Mouse (Mus musculus) midbrain, embryonic 12.5 days (tissue): ENCODE results near the gene Olfr1419. TPM values are rescaled to one million over a fixed set of nuclear protein-coding genes. Genes with fewer than 3 reads are reported as not detected.

ENCODE experiments used
- ATAC-seq: fragments of 200-750 bp; cut with Nextera tagmentation; 2 replicates; pipeline ENCODE4 v1.8.0; 2017; ENCODE audit warnings: low read depth, moderate TSS enrichment, moderate library complexity; ENCODE audit not compliant: low FRiP score
- H3K27ac ChIP-seq: fragments of 300-500 bp; sonication (generic); replicated peaks from 2 replicates; pipeline ENCODE4 v1.5.1; 2016; ENCODE audit warnings: mild to moderate bottlenecking
- H3K27me3 ChIP-seq: fragments of 300-500 bp; sonication (generic); 2 replicates; pipeline ENCODE4 v1.6.1; 2016; ENCODE audit warnings: mild to moderate bottlenecking
- H3K36me3 ChIP-seq: fragments of 300-500 bp; sonication (generic); 2 replicates; pipeline ENCODE4 v1.6.1; 2016
- H3K4me1 ChIP-seq: fragments of 300-500 bp; sonication (generic); 2 replicates; pipeline ENCODE4 v1.6.1; 2016
- H3K4me2 ChIP-seq: fragments of 300-500 bp; sonication (generic); replicated peaks from 2 replicates; pipeline ENCODE4 v1.6.1; 2016; ENCODE audit warnings: mild to moderate bottlenecking, moderate library complexity
- H3K4me3 ChIP-seq: fragments of 300-500 bp; sonication (generic); 2 replicates; pipeline ENCODE4 v1.5.1; 2016; ENCODE audit warnings: mild to moderate bottlenecking
- H3K9ac ChIP-seq: fragments of 300-500 bp; sonication (generic); replicated peaks from 2 replicates; pipeline ENCODE4 v1.6.1; 2016; ENCODE audit warnings: mild to moderate bottlenecking, moderate library complexity
- H3K9me3 ChIP-seq: fragments of 300-500 bp; sonication (generic); 2 replicates; pipeline ENCODE4 v1.6.1; 2016; ENCODE audit warnings: mild to moderate bottlenecking
- WGBS: fragments of 180-500 bp; shearing (Covaris S2); methylation state at CpG from one replicate; pipeline ENCODE4 v1.1.7; 2016; 5-methylcytosine and 5-hydroxymethylcytosine counted together
- microRNA-seq: library from miRNA; unstranded; fragments of <30 nt; microRNA quantifications from one replicate; pipeline ENCODE4, GENCODE M21; 2017
- polyA plus RNA-seq: library from polyadenylated mRNA; unstranded; fragments of >200 nt; fragmentation: Nextera tagmentation; extraction: Ambion mirVana; gene quantifications from 2 replicates; pipeline ENCODE4 v1.2.1, GENCODE M21; 2016

Olfr1419 gene
- polyA plus RNA-seq, 1 experiment from 2014 or later: not detected

- Histone ChIP-seq H3K27ac (no peak overlapping the region), H3K9me3 (no peaks in the 10 kb centered on the region), H3K27me3 (no peaks in the 10 kb centered on the region), H3K4me1 (no peaks in the 10 kb centered on the region), H3K4me3 (no peak overlapping the region), H3K4me2 (no peak overlapping the region), H3K9ac (no peak overlapping the region), H3K36me3 (no peaks in the 10 kb centered on the region)
- no peak for ATAC-seq
- WGBS: 78% methylated on average over 6 of the region's 6 CpGs
These were observed 18.4 kb downstream of the Olfr1419 start for GRCm38 (mm10) chr19:11856506-11856905.

DNA sequence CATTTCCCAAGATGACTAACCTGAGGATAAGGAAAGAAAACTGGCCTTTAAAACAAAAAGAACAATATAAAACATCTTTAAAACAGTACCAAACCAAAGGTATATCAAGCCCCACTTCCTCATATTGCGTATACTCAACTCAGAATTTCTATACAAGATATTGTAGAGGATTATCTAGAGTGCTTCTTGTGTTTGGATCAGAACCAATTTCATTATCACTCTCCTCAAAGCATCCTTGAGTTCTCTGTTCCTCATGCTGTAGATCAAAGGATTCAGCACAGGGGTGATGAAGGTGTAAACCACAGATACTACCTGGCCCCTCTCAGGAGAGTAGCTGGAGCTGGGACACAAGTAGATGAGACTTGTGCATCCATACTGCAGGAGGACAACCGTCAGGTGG is 20.1 kb downstream of the Olfr1419 start:
- 81% methylated on average over 2 of the region's 2 CpGs for WGBS
- Histone ChIP-seq H3K9ac (no peak overlapping the region), H3K36me3 (no peaks in the 10 kb centered on the region), H3K27ac (no peak overlapping the region), H3K9me3 (no peaks in the 10 kb centered on the region), H3K4me2 (no peak overlapping the region), H3K27me3 (no peaks in the 10 kb centered on the region), H3K4me1 (no peaks in the 10 kb centered on the region), H3K4me3 (no peak overlapping the region)
- no peak for ATAC-seq

DNA sequence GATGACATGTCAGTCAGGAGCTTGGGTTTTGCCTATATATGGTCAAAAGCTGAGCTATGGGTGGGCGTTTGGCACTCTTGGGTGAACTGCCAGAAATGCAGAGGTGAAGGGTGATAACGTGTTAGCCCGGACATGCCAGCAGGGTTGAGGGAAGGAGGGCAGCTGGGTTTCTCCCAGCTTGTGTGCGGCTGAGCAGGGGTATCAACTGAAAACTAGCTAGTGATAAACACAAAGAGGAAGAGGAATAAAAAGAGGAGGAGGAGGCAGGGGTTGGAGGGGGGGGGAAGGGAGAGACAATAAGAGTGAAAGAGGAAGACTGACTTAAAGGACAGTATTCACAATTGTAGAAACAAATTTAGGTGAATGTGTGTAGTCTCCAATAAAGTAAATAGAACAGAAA is 22.3 kb downstream of the Olfr1419 start:
- 74% methylated on average over 4 of the region's 4 CpGs for WGBS
- no peaks in the 10 kb centered on the region for H3K36me3 ChIP-seq
- H3K27ac ChIP-seq: no peak overlapping the region
- no peak overlapping the region for H3K9ac ChIP-seq
- H3K4me1 ChIP-seq: no peaks in the 10 kb centered on the region
- H3K9me3 ChIP-seq: no peaks in the 10 kb centered on the region
- H3K4me2 ChIP-seq: no peak overlapping the region
- no peaks in the 10 kb centered on the region for H3K27me3 ChIP-seq
- no peak overlapping the region for H3K4me3 ChIP-seq
- no peak for ATAC-seq

DNA sequence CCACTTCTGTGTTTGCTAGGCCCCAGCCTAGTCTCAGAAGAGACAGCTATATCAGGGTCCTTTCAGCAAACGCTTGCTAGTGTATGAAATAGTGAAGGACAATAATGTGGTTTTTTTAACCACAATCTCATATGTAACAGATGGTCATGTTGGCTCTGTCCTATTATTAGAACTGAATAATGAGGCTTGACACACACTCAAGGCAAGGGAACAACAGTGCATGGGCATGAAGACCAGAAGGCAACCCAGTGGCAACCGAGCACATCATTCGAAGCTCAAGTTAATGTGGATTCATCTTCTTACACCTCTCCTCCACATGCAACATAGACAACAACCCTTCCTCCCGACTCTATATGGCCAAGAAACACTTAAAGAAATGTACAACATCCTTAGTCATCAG is 28.6 kb downstream of the Olfr1419 start:
- Histone ChIP-seq H3K4me2 (no peak overlapping the region), H3K36me3 (no peaks in the 10 kb centered on the region), H3K4me3 (no peak overlapping the region), H3K27ac (no peak overlapping the region), H3K9ac (no peak overlapping the region), H3K27me3 (no peaks in the 10 kb centered on the region), H3K4me1 (no peaks in the 10 kb centered on the region), H3K9me3 (no peaks in the 10 kb centered on the region)
- no peak for ATAC-seq
- 80% methylated on average over 4 of the region's 4 CpGs for WGBS

DNA sequence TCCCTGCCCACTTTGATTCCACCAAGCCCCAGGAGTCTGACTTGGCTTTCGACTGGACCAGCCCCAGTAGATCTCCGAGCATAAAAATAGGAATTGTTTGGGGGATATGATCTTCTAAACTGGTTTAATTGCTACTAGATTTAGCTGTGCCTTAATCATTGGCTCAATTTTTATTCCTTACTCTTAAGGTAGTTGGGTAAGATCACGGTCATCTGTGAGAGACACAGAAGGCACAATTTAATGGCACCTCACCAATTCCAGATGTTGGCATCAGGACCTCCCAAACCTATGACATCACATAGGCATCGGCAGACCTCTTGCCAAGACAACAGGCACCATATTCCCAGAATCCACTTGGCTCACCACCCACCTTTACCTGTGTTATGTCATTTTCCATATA is 35.8 kb downstream of the Olfr1419 start, which contains the start of gene Olfr1417:
TSS of gene Olfr1417 (minus strand) at position 101 of the 400 bp plus-strand sequence.
- H3K9ac ChIP-seq: no peak within 1 kb of the TSS
- H3K9me3 ChIP-seq: no peaks in the 10 kb centered on the region
- no peak within 1 kb of the TSS for H3K4me3 ChIP-seq
- no peaks in the 10 kb centered on the region for H3K27me3 ChIP-seq
- WGBS: 89% methylated on average over 4 of the region's 4 CpGs
- no peak within 1 kb of the TSS for H3K4me2 ChIP-seq
- H3K36me3 ChIP-seq: no peaks in the 10 kb centered on the region
- ATAC-seq: no peak
- no peaks in the 10 kb centered on the region for H3K4me1 ChIP-seq
- no peak within 1 kb of the TSS for H3K27ac ChIP-seq

- H3K36me3 ChIP-seq: no peaks in the 10 kb centered on the region
- WGBS: 32% methylated on average over 4 of the region's 4 CpGs
These were observed 51.4 kb downstream of the Olfr1419 start for GRCm38 (mm10) chr19:11823346-11824065.

GRCm38 (mm10) chr19:11820211-11820610 is 54.7 kb downstream of the Olfr1419 start:
- no peak overlapping the region; the same call in 1 of the 2 replicates for H3K9ac ChIP-seq
- peak overlapping the region; percentile 64 for H3K4me3 ChIP-seq
- H3K4me1 ChIP-seq: peaks cover 19% of the 10 kb centered on the region
- H3K27me3 ChIP-seq: peaks cover 34% of the 10 kb centered on the region
- WGBS: 40% methylated on average over 6 of the region's 6 CpGs
- no peaks in the 10 kb centered on the region for H3K36me3 ChIP-seq
- no peaks in the 10 kb centered on the region for H3K9me3 ChIP-seq
- peak overlapping the region; percentile 77 for H3K4me2 ChIP-seq
- no peak overlapping the region for H3K27ac ChIP-seq
- ATAC-seq: no peak

More at GRCm38 (mm10) chr19:11823346-11824065, 51.4 kb downstream of the Olfr1419 start:
- Histone ChIP-seq H3K4me2 (no peak overlapping the region), H3K9me3 (no peaks in the 10 kb centered on the region), H3K27me3 (0 out of 2 replicates have a peak, but pooled peaks cover 8% of the 10 kb centered on the region), H3K4me3 (no peak overlapping the region), H3K9ac (no peak overlapping the region), H3K4me1 (peaks cover 13% of the 10 kb centered on the region), H3K27ac (no peak overlapping the region)
- ATAC-seq: no peak

DNA sequence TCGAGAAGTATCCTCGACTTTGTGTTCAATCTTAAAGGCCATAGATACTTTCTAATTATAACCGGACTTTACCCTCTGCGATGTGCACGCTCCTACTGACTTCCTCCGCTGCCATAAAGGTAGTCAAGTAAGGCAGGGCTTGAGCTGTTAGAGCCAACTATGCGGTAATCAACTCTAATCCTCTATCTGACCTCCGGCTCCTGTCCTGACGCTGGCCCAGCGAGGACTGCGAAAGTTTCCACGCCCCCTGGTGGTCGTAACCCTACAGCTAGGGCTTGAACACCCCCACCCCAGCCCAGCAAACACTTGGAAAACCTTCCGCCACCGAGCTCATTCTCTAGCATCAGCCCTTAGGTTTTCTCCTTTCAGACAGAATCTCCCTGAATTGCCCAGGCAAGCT is 55.1 kb downstream of the Olfr1419 start:
- peak; percentile 81 for ATAC-seq
- peak overlapping the region; percentile 77 for H3K4me2 ChIP-seq
- H3K9ac ChIP-seq: no peak overlapping the region; the same call in 1 of the 2 replicates
- whole genome bisulfite sequencing: under 1% methylated on average over 15 of the region's 15 CpGs
- peak overlapping the region; percentile 64 for H3K4me3 ChIP-seq
- H3K36me3 ChIP-seq: no peaks in the 10 kb centered on the region
- H3K27ac ChIP-seq: no peak overlapping the region
- H3K4me1 ChIP-seq: peaks cover 22% of the 10 kb centered on the region
- no peaks in the 10 kb centered on the region for H3K9me3 ChIP-seq
- H3K27me3 ChIP-seq: peaks cover 34% of the 10 kb centered on the region

- Histone ChIP-seq H3K27ac (0 out of 2 replicates have a peak within 1 kb of the TSS, but pooled peaks have one; percentile 22), H3K4me3 (peak within 1 kb of the TSS; percentile 64), H3K4me2 (peak within 1 kb of the TSS; percentile 77), H3K9ac (peak within 1 kb of the TSS; percentile 68), H3K36me3 (no peaks in the 10 kb centered on the region), H3K4me1 (peaks cover 22% of the 10 kb centered on the region), H3K27me3 (peaks cover 34% of the 10 kb centered on the region), H3K9me3 (no peaks in the 10 kb centered on the region)
- ATAC-seq: no peak
- WGBS: under 1% methylated on average over 20 of the region's 20 CpGs
These were observed 55.7 kb downstream of the Olfr1419 start, which contains the start of gene Stx3 for GRCm38 (mm10) chr19:11819143-11819700. Gene Stx3, minus strand, starts transcription at chr19:11819403.

Small RNA genes within 50 kb of the gene (microRNA-seq; reads per million reads assigned to microRNA genes)
- gene Mir6994: 14.6 reads per million, percentile 30 among the genes with 10 or more reads in this experiment

Other genes starting within 250 kb of the Olfr1419 start
- not detected in 2 replicates for gene Ms4a3, start 234.3 kb downstream of the Olfr1419 start, polyA plus RNA-seq
- gene Oosp2, start 214.5 kb downstream of the Olfr1419 start, polyA plus RNA-seq: not detected in 2 replicates
- not detected in 2 replicates for gene Oosp1, start 184.0 kb downstream of the Olfr1419 start, polyA plus RNA-seq
- gene Oosp3, start 178.1 kb downstream of the Olfr1419 start, polyA plus RNA-seq: not detected in 2 replicates
- not detected in 2 replicates for gene Gif, start 127.6 kb downstream of the Olfr1419 start, polyA plus RNA-seq
- gene Mrpl16, start 104.7 kb downstream of the Olfr1419 start, polyA plus RNA-seq: 45.7 and 48.7 TPM in 2 replicates
- gene Stx3, start 55.7 kb downstream of the Olfr1419 start, polyA plus RNA-seq: 20.3 and 22.0 TPM in 2 replicates
- not detected in 2 replicates for gene Olfr1417, start 35.9 kb downstream of the Olfr1419 start, polyA plus RNA-seq
- not detected in 2 replicates for gene Olfr1418, start 14.0 kb downstream of the Olfr1419 start, polyA plus RNA-seq
- gene Olfr1420, start 11.5 kb upstream of the Olfr1419 start, polyA plus RNA-seq: not detected in 2 replicates
- gene Patl1, start 37.3 kb upstream of the Olfr1419 start, polyA plus RNA-seq: 24.4 and 26.0 TPM in 2 replicates
- gene Osbp, start 90.8 kb upstream of the Olfr1419 start, polyA plus RNA-seq: 4.7 and 5.0 TPM in 2 replicates
- gene Olfr1423, start 166.2 kb upstream of the Olfr1419 start, polyA plus RNA-seq: 0.04 TPM in 1 of 2 replicates, not detected in the other
- not detected in 2 replicates for gene Olfr1424, start 187.6 kb upstream of the Olfr1419 start, polyA plus RNA-seq
- gene Olfr1425, start 202.6 kb upstream of the Olfr1419 start, polyA plus RNA-seq: not detected in 2 replicates
- gene Olfr1426, start 216.9 kb upstream of the Olfr1419 start, polyA plus RNA-seq: not detected in 2 replicates
- not detected in 2 replicates for gene Olfr1427, start 228.2 kb upstream of the Olfr1419 start, polyA plus RNA-seq
- gene Olfr1428, start 240.8 kb upstream of the Olfr1419 start, polyA plus RNA-seq: not detected in 2 replicates
- gene Olfr76, start 248.1 kb upstream of the Olfr1419 start, polyA plus RNA-seq: not detected in 2 replicates